Mouse (Mus musculus) ES-Bruce4 (cell line): Measurements from ENCODE around the gene Pard6a. TPM values are rescaled to one million over a fixed set of nuclear protein-coding genes. Genes with fewer than 3 reads are reported as not detected.

Source experiments
- H3K27ac ChIP-seq: 2 replicates; pipeline ENCODE4 v1.5.1; 2012; ENCODE audit warnings: low read length, inconsistent platforms; ENCODE audit not compliant: insufficient read depth
- H3K27me3 ChIP-seq: 2 replicates; pipeline ENCODE4 v1.6.1; 2012; ENCODE audit warnings: mild to moderate bottlenecking, low read length, inconsistent platforms; ENCODE audit not compliant: control insufficient read depth, poor library complexity, insufficient read depth, severe bottlenecking
- H3K36me3 ChIP-seq: 2 replicates; pipeline ENCODE4 v1.6.1; 2012; ENCODE audit warnings: inconsistent platforms, mild to moderate bottlenecking, low read length, moderate library complexity; ENCODE audit not compliant: control insufficient read depth, poor library complexity, insufficient read depth, severe bottlenecking
- H3K4me1 ChIP-seq: one replicate; pipeline ENCODE4 v1.8.1; 2011; ENCODE audit warnings: low read length; ENCODE audit not compliant: control insufficient read depth, insufficient read depth
- H3K4me3 ChIP-seq: 2 replicates; pipeline ENCODE4 v1.5.1; 2011; ENCODE audit warnings: low read depth, mild to moderate bottlenecking, low read length
- H3K9ac ChIP-seq: 2 replicates; pipeline ENCODE4 v1.6.1; 2012; ENCODE audit warnings: low read depth, mild to moderate bottlenecking, inconsistent platforms; ENCODE audit not compliant: poor library complexity, severe bottlenecking
- H3K9me3 ChIP-seq: replicated peaks from 2 replicates; pipeline ENCODE4 v1.6.1; 2012; ENCODE audit warnings: mild to moderate bottlenecking, low read length, inconsistent platforms; ENCODE audit not compliant: control insufficient read depth, poor library complexity, insufficient read depth, severe bottlenecking
- CTCF ChIP-seq: IDR thresholded peaks from one replicate; pipeline ENCODE4 v1.8.1; 2011; ENCODE audit warnings: low read depth, low read length
- EP300 ChIP-seq: IDR thresholded peaks from 2 replicates; pipeline ENCODE4 v1.6.1; 2011; ENCODE audit warnings: low read depth, low read length; ENCODE audit not compliant: insufficient read depth
- POLR2A ChIP-seq: IDR thresholded peaks from one replicate; pipeline ENCODE4 v1.8.1; 2011; ENCODE audit warnings: low read length; ENCODE audit not compliant: insufficient read depth
- polyA plus RNA-seq: library from polyadenylated mRNA; stranded (reverse); fragments of >200 nt; gene quantifications from 2 replicates; pipeline ENCODE4 v1.2.4, GENCODE M21; 2011; ENCODE audit warnings: low read depth; ENCODE audit not compliant: missing spikeins, insufficient read depth, insufficient read length

Gene Pard6a
- polyA plus RNA-seq, 1 experiment: 10.4 TPM

DNA sequence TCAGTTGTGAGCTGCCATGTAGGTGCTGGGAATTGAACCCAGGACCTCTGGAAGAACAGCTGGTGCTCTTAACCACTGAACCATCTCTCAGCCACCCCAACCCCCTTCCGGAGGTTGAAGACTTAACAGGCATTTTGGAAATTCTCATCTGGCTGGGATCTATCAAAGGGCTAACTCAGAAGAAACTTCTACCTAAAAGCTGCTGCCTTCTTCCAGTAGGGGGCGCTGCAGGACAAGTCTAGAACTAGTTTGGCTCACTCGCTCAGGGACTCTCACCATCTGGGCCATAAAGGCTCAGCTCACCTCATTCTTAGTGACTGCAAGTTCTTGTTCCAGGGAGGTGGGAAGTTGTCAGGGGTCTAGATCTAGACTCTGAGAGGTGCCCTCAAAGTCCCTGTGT, 13.2 kb downstream of the Pard6a start:
- TF ChIP-seq POLR2A (no peak), CTCF (peak; percentile 83)
- H3K9me3 ChIP-seq: no peaks in the 10 kb centered on the region
- H3K9ac ChIP-seq: no peak overlapping the region
- no peaks in the 10 kb centered on the region for H3K4me1 ChIP-seq
- no peak overlapping the region for H3K27ac ChIP-seq
- no peaks in the 10 kb centered on the region for H3K27me3 ChIP-seq
- no peak overlapping the region for H3K4me3 ChIP-seq
- H3K36me3 ChIP-seq: no peaks in the 10 kb centered on the region

DNA sequence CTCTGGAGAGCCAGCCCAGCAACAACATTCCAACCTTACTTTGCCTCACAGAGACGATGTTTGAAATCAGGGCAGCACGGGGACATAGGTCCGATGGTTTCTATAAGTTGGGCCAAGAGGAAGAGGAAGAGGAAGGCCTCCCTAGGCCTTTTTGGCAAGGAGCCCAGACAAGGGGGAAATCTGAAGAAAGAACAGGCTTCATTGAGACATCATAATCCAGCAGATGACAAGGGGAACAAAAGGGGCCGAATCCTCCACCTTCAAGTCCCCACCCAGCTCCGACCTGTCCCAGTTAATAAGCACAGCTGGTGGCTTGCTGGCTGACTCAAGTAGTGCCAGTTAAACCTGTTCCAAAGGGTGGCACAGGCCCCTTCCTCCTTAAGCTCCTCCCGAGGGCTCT, 14.1 kb downstream of the Pard6a start:
- H3K9me3 ChIP-seq: no peaks in the 10 kb centered on the region
- H3K4me1 ChIP-seq: no peaks in the 10 kb centered on the region
- H3K36me3 ChIP-seq: no peaks in the 10 kb centered on the region
- H3K27ac ChIP-seq: no peak overlapping the region
- H3K4me3 ChIP-seq: no peak overlapping the region
- no peak overlapping the region for H3K9ac ChIP-seq
- H3K27me3 ChIP-seq: no peaks in the 10 kb centered on the region
- TF ChIP-seq CTCF (no peak), POLR2A (no peak), EP300 (no peak)

DNA sequence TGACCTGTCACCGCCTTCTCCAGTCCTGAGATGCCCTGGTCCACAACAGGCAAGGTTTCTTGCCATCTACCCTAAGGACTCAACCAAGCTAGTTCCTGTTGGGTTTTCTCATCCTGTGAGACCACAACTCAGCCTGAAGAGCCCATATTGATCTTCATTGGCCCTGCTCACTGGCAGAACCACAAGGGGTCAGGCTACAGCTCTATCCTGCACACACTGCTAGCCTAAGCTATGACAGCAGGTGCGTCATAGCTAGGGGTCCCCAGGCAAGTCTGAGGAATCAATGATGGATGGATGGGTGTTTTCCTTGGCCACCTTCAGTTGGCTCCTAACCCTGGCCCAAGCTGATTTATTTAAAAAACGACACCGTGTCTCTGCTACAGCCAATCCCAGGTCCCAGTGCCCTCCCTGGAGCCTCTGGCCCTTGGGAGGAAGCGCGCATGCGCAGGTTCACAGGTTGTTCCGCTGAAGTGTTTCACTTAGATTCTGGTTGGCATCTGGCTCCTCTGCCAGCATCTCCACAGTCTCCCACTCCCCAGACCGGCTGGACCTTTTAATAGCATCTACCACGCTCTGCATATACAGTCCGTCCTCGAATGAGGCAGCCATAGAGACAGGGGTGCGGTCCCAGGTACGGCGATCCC, 15.5 kb downstream of the Pard6a start:
- Histone ChIP-seq H3K9ac (peak overlapping the region; percentile 5), H3K9me3 (no peaks in the 10 kb centered on the region)
- TF ChIP-seq POLR2A: no peak
- peak; percentile 79 for TF ChIP-seq CTCF

DNA sequence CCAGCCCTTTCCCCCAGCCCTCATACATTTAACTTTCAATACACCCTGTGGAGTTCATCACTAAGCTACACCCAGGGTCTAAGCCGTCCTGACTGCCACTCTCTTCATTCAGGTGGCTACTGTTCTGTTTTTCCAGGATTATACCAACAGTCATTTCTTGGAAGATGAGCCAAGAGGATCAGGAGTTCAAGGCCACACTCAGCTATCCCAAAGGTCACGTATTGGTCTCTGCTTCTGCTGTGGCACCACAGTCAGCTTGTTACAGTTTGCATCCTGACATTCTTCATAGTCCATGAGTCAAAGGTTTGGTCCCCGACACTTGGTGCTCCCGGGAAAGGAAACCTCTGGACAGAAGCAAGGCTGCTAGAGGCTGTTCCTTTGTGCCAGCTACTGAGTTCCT, 18.7 kb downstream of the Pard6a start:
- Histone ChIP-seq H3K27ac (no peak overlapping the region), H3K4me1 (no peaks in the 10 kb centered on the region), H3K9ac (no peak overlapping the region), H3K36me3 (no peaks in the 10 kb centered on the region), H3K27me3 (no peaks in the 10 kb centered on the region), H3K4me3 (no peak overlapping the region), H3K9me3 (no peaks in the 10 kb centered on the region)
- TF ChIP-seq CTCF: no peak
- no peak for TF ChIP-seq POLR2A
- no peak for TF ChIP-seq EP300

More for the DNA sequence above, 15.5 kb downstream of the Pard6a start:
- Histone ChIP-seq H3K27me3 (no peaks in the 10 kb centered on the region), H3K27ac (no peak overlapping the region), H3K4me1 (no peaks in the 10 kb centered on the region), H3K36me3 (no peaks in the 10 kb centered on the region), H3K4me3 (peak overlapping the region; percentile 48)

DNA sequence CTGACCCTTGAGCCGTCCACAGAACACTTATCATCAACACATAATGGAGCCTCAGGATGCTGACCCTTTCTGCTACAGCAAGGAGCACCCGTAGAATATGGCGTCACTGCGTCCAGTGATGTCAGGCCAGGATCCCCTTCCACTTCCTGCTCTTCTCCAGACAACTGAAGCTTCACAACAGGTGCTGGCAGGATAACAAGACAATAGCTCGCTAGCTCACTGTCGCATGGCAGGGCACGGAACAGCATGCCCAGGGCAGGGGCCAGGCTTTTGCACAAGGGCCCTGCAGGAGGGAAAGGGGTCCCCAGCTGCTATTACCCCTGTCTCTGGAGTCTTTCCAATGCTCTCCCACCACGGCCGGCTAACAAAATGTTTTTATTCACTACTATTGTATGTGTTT, 21.9 kb downstream of the Pard6a start:
- Histone ChIP-seq H3K9me3 (no peaks in the 10 kb centered on the region), H3K9ac (no peak overlapping the region), H3K36me3 (no peaks in the 10 kb centered on the region), H3K27me3 (no peaks in the 10 kb centered on the region), H3K27ac (no peak overlapping the region), H3K4me1 (no peaks in the 10 kb centered on the region), H3K4me3 (no peak overlapping the region)
- no peak for TF ChIP-seq POLR2A
- TF ChIP-seq CTCF: no peak
- TF ChIP-seq EP300: no peak

DNA sequence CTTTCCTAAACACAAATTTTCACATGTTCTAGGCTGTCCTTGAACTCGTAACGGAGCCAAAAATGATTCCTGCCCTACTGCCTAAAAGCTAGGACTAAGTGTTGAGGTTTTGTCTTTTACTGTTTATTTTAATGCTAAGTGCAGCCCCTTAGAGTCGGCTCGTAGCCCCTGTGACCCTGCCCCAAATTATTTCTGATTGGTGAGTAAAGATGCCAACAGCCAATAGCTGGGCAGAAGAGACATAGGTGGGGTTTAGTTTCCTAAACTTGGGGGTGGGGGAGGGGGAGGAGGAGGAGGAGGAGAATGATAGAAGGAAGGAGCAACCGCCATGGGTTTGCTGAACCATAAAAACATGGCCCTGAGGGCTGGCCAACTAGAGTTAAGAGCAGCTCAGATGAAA, 24.8 kb downstream of the Pard6a start:
- no peak overlapping the region for H3K9ac ChIP-seq
- no peaks in the 10 kb centered on the region for H3K27me3 ChIP-seq
- TF ChIP-seq CTCF: no peak
- no peak for TF ChIP-seq EP300
- TF ChIP-seq POLR2A: no peak
- H3K4me3 ChIP-seq: no peak overlapping the region
- H3K36me3 ChIP-seq: no peaks in the 10 kb centered on the region
- H3K4me1 ChIP-seq: no peaks in the 10 kb centered on the region
- no peak overlapping the region; the same call in 1 of the 2 replicates for H3K27ac ChIP-seq
- H3K9me3 ChIP-seq: no peaks in the 10 kb centered on the region
